Mouse (Mus musculus) kidney, embryonic 16.5 days (tissue): Measurements from ENCODE around the gene Bcat2. TPM values are rescaled to one million over a fixed set of nuclear protein-coding genes. Genes with fewer than 3 reads are reported as not detected.
A peak's percentile ranks its signal among the peaks of the same experiment; 100 is the strongest.

Experiments used
- ATAC-seq: fragments of 200-750 bp; cut with Nextera tagmentation; 2 replicates; pipeline ENCODE4 v1.8.0; 2017; ENCODE audit warnings: moderate TSS enrichment; ENCODE audit not compliant: low FRiP score, low TSS enrichment
- H3K27ac ChIP-seq: fragments of 300-500 bp; sonication (generic); 2 replicates; pipeline ENCODE4 v1.5.1; 2014; ENCODE audit warnings: low read length
- H3K27me3 ChIP-seq: fragments of 300-500 bp; sonication (generic); 2 replicates; pipeline ENCODE4 v1.6.1; 2014; ENCODE audit warnings: low read length, control low read depth, mixed read lengths; ENCODE audit not compliant: insufficient read depth
- H3K36me3 ChIP-seq: fragments of 300-500 bp; sonication (generic); 2 replicates; pipeline ENCODE4 v1.6.1; 2014; ENCODE audit warnings: low read length, control low read depth, mixed read lengths; ENCODE audit not compliant: insufficient read depth
- H3K4me1 ChIP-seq: fragments of 300-500 bp; sonication (generic); 2 replicates; pipeline ENCODE4 v1.6.1; 2014; ENCODE audit warnings: low read length, control low read depth, mixed read lengths; ENCODE audit not compliant: insufficient read depth
- H3K4me2 ChIP-seq: fragments of 300-500 bp; sonication (generic); replicated peaks from 2 replicates; pipeline ENCODE4 v1.6.1; 2014; ENCODE audit warnings: low read depth, low read length
- H3K4me3 ChIP-seq: fragments of 300-500 bp; sonication (generic); 2 replicates; pipeline ENCODE4 v1.5.1; 2014; ENCODE audit warnings: mild to moderate bottlenecking, low read length
- H3K9ac ChIP-seq: fragments of 300-500 bp; sonication (generic); replicated peaks from 2 replicates; pipeline ENCODE4 v1.6.1; 2014; ENCODE audit warnings: low read length
- H3K9me3 ChIP-seq: fragments of 300-500 bp; sonication (generic); 2 replicates; pipeline ENCODE4 v1.6.1; 2016; ENCODE audit warnings: low read length, control low read depth
- WGBS: fragments of 180-500 bp; shearing (Covaris S2); extraction: QIAGEN DNeasy Blood & Tissue Kit; methylation state at CpG from one replicate; pipeline ENCODE4 v1.1.7; 2014; 5-methylcytosine and 5-hydroxymethylcytosine counted together
- polyA plus RNA-seq: library from polyadenylated mRNA; unstranded; fragments of >200 nt; fragmentation: Nextera tagmentation; extraction: Ambion mirVana; gene quantifications from 2 replicates; pipeline ENCODE4 v1.2.1, GENCODE M21; 2015

The Bcat2 gene
- polyA plus RNA-seq, 1 experiment from 2014 or later, result 93.2 TPM

DNA sequence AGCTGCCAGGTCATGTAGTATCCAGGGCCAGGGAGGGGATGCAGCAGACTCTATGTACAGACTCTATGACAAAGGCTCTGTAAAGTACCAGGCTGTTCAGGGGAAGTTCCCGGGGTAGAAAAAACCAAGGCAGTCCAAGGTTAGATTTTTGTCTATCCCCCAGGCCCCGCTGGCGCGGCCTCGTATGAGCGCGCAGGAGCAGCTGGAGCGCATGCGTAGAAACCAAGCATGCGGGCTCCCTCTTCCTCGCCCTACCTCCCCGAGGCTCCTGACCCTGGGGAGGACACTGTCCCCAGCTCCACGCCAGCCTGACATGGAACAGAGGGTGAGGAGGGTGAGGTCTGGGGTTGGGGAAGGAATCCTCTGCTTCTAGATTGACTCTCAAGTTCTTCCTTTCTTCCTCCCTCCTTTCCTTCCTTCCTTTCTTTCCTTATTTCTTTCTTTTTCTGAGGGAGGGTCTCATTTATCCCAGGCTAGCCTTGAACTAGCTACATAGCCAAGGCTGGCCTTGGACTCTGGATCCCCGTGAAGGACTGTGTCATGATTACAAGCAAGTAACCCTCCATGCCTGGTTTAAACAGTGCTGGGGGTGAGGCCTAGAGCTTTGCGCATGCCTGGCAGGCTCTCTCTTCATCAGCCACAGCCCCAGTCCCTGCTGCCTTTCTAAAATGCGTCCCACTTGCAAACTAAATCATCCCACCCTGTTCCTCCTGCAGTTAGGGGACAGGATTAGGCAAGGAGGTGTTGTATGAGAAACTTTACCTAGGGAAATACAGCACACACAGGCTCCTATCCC lies 20.1 kb upstream of the Bcat2 start:
- no peaks in the 10 kb centered on the region for H3K36me3 ChIP-seq
- H3K4me1 ChIP-seq, result peaks cover 4% of the 10 kb centered on the region; the same call in 1 of the 2 replicates
- H3K4me3 ChIP-seq, result no peak overlapping the region
- H3K9ac ChIP-seq, result no peak overlapping the region
- no peak for ATAC-seq
- no peaks in the 10 kb centered on the region for H3K9me3 ChIP-seq
- 89% methylated on average over 16 of the region's 16 CpGs for WGBS
- H3K27me3 ChIP-seq, result no peaks in the 10 kb centered on the region
- no peak overlapping the region for H3K27ac ChIP-seq
- no peak overlapping the region for H3K4me2 ChIP-seq

DNA sequence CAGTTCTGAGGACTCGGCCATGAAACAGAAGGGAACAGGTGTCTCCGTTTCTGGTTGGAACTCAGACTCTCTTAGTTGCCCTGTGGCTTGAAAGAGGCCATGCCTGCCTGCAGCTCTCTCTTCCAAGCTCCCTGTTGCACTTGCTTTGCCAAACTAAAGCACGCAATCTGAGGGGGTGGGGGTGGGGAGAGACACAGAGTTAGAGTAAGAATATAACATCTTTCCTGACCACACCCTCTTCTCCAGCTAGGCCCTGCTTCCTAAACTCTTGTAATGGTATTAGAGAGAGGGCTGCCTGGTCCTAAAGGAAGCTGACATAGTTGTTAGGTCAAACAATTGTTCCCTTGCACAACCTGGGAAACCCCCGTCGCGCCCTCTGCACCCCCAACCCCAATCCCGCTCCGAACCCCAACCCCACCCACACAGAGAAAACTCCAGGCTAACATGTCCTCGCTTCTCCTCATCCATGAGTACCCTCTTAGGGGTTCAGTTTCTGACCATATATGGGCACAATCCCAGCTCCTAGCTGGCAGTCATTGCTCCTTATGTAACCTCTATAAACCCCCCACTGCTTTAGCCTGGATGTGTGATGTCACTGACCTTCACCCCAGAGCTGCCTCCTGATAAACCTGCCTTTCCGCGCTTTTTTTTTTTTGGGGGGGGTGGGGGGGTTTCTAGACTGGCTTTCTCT lies 19.0 kb upstream of the Bcat2 start:
- Histone ChIP-seq H3K9me3 (no peaks in the 10 kb centered on the region), H3K4me1 (peaks cover 4% of the 10 kb centered on the region; the same call in 1 of the 2 replicates), H3K4me2 (no peak overlapping the region), H3K36me3 (no peaks in the 10 kb centered on the region), H3K27me3 (no peaks in the 10 kb centered on the region), H3K9ac (no peak overlapping the region), H3K4me3 (no peak overlapping the region), H3K27ac (no peak overlapping the region)
- ATAC-seq, result no peak
- 78% methylated on average over 11 of the region's 11 CpGs for WGBS

DNA sequence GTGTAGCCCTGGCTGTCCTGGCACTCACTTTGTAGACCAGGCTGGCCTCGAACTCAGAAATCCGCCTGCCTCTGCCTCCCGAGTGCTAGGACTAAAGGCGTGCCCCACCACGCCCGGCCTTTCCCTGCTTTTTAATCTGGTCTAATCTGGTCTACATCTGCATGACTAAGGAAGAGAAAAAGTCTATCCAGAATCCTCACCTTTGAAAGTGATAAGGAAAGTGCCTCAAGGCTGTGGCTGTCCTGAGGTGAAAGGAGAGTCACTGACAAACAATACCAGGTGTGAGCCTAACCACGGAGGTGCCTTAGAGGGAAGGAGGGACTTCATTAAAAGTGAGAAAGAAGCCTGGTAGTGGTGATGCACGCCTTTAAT lies 18.5 kb upstream of the Bcat2 start:
- H3K27ac ChIP-seq, result no peak overlapping the region
- peaks cover 4% of the 10 kb centered on the region; the same call in 1 of the 2 replicates for H3K4me1 ChIP-seq
- WGBS, result 80% methylated on average over 8 of the region's 8 CpGs
- H3K4me2 ChIP-seq, result no peak overlapping the region
- no peaks in the 10 kb centered on the region for H3K36me3 ChIP-seq
- ATAC-seq, result no peak
- H3K27me3 ChIP-seq, result no peaks in the 10 kb centered on the region
- no peak overlapping the region for H3K4me3 ChIP-seq
- no peak overlapping the region for H3K9ac ChIP-seq
- no peaks in the 10 kb centered on the region for H3K9me3 ChIP-seq

GRCm38 (mm10) chr7:45553519-45553918 lies 16.4 kb upstream of the Bcat2 start:
- ATAC-seq, result no peak
- Histone ChIP-seq H3K4me1 (peaks cover 4% of the 10 kb centered on the region; the same call in 1 of the 2 replicates), H3K4me3 (no peak overlapping the region), H3K9me3 (no peaks in the 10 kb centered on the region), H3K9ac (0 out of 2 replicates have a peak overlapping the region, but pooled peaks have one; percentile 7), H3K36me3 (no peaks in the 10 kb centered on the region), H3K27ac (peak overlapping the region; percentile 61), H3K4me2 (no peak overlapping the region), H3K27me3 (no peaks in the 10 kb centered on the region)
- WGBS, result 63% methylated on average over 8 of the region's 8 CpGs

DNA sequence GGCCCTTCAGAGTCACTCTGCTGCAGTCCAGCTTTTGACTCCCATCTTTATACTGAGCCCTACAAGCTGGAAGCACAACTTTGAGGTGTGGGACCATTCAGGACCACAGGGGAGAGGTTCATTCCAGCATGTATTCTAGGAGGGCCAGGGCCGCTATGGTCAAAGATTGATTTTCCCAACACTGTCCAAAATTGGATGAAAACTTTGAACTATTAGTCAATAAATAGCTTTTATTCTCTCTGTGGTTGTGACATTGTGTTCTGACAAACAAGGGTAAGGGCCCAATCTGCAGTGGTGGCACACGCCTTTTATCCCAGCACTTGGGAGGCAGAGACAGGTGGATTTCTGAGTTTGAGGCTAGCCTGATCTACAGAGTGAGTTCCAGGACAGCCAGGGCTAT lies 16.0 kb upstream of the Bcat2 start:
- no peaks in the 10 kb centered on the region for H3K36me3 ChIP-seq
- H3K4me3 ChIP-seq, result no peak overlapping the region
- H3K4me2 ChIP-seq, result no peak overlapping the region
- no peaks in the 10 kb centered on the region for H3K9me3 ChIP-seq
- H3K27ac ChIP-seq, result peak overlapping the region; percentile 61
- WGBS, result 93% methylated on average over 2 of the region's 2 CpGs
- ATAC-seq, result no peak
- no peaks in the 10 kb centered on the region for H3K27me3 ChIP-seq
- 0 out of 2 replicates have a peak overlapping the region, but pooled peaks have one; percentile 7 for H3K9ac ChIP-seq
- H3K4me1 ChIP-seq, result peaks cover 4% of the 10 kb centered on the region; the same call in 1 of the 2 replicates

- Histone ChIP-seq H3K4me2 (peak within 1 kb of the TSS; percentile 0), H3K9me3 (no peaks in the 10 kb centered on the region), H3K9ac (0 out of 2 replicates have a peak within 1 kb of the TSS, but pooled peaks have one; percentile 7), H3K27ac (peak within 1 kb of the TSS; percentile 61), H3K27me3 (no peaks in the 10 kb centered on the region), H3K4me3 (peak within 1 kb of the TSS; percentile 7; the same call in 1 of the 2 replicates), H3K4me1 (peaks cover 4% of the 10 kb centered on the region; the same call in 1 of the 2 replicates), H3K36me3 (no peaks in the 10 kb centered on the region)
- whole genome bisulfite sequencing, result 2% methylated on average over 8 of the region's 8 CpGs
- ATAC-seq, result peak; percentile 69
These were observed 15.2 kb upstream of the Bcat2 start, which contains the start of gene Hsd17b14 for GRCm38 (mm10) chr7:45554744-45555143. Hsd17b14 (plus strand) TSS chr7:45554893.

DNA sequence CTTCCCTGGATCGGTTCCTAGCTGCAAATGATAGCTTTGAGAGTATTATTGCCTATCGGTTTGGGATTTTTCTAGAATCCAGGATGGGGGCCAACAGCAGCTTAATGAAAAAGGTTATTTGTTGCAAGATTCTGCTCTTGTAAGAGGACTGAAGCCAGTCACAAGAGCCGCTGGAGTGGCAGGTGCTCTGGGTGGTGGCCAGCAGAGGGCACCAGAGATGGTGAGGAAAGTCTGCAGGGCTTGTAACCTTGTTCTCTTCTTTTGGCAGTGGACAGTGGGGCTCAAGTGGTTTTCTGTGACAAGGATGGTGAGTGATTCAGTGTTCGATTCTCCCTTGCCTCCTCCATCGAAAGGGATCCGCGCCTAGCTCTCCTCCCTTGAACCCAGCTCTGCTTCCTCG lies 14.2 kb upstream of the Bcat2 start:
- H3K27me3 ChIP-seq, result no peaks in the 10 kb centered on the region
- H3K4me3 ChIP-seq, result peak overlapping the region; percentile 6; the same call in 1 of the 2 replicates
- WGBS, result 21% methylated on average over 8 of the region's 8 CpGs
- ATAC-seq, result 0 out of 2 replicates have a peak, but pooled peaks have one; percentile 17
- H3K36me3 ChIP-seq, result no peaks in the 10 kb centered on the region
- H3K27ac ChIP-seq, result no peak overlapping the region
- H3K4me1 ChIP-seq, result peaks cover 3% of the 10 kb centered on the region
- H3K9ac ChIP-seq, result no peak overlapping the region
- peak overlapping the region; percentile 29; the same call in 1 of the 2 replicates for H3K4me2 ChIP-seq
- H3K9me3 ChIP-seq, result no peaks in the 10 kb centered on the region

DNA sequence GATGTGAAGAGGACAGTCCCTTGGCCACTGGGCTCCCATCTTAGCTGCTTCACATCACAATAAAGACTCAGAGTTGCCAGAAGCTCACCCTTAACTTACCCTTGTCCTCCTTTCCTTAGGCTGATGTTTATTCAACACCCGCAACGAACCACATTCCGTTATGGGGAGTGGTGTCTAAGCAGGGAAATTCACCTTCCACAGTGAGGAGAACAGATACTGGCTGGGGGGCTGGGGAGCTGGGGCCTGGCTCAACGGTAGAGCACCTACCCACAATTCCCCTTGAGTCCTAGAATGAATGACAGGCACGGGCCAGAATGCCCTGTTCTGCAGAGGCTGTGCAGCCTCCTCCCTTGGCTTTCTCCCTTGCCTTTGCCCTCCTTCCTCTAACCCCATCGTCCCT lies 11.0 kb upstream of the Bcat2 start:
- Histone ChIP-seq H3K4me2 (no peak overlapping the region), H3K36me3 (no peaks in the 10 kb centered on the region), H3K9ac (no peak overlapping the region), H3K4me3 (no peak overlapping the region), H3K27ac (no peak overlapping the region), H3K9me3 (no peaks in the 10 kb centered on the region), H3K4me1 (peaks cover 18% of the 10 kb centered on the region), H3K27me3 (no peaks in the 10 kb centered on the region)
- WGBS, result 45% methylated on average over 6 of the region's 6 CpGs
- ATAC-seq, result no peak

- H3K4me3 ChIP-seq, result no peak overlapping the region
- 73% methylated on average over 7 of the region's 7 CpGs for whole genome bisulfite sequencing
These were observed 9.7 kb upstream of the Bcat2 start for GRCm38 (mm10) chr7:45560241-45560640.

More at GRCm38 (mm10) chr7:45560241-45560640, 9.7 kb upstream of the Bcat2 start:
- no peak for ATAC-seq
- Histone ChIP-seq H3K36me3 (no peaks in the 10 kb centered on the region), H3K4me2 (no peak overlapping the region), H3K9me3 (no peaks in the 10 kb centered on the region), H3K27me3 (no peaks in the 10 kb centered on the region), H3K27ac (no peak overlapping the region), H3K9ac (no peak overlapping the region), H3K4me1 (peaks cover 18% of the 10 kb centered on the region)
